Mouse (Mus musculus) hindbrain, embryonic 12.5 days (tissue): ENCODE results near the gene Tnfaip2. TPM values are rescaled to one million over a fixed set of nuclear protein-coding genes. Genes with fewer than 3 reads are reported as not detected.
A peak's percentile ranks its signal among the peaks of the same experiment; 100 is the strongest.

Experiments
- ATAC-seq: fragments of 200-750 bp; cut with Nextera tagmentation; 2 replicates; pipeline ENCODE4 v1.8.0; 2017; ENCODE audit warnings: moderate TSS enrichment; ENCODE audit not compliant: low FRiP score
- H3K27ac ChIP-seq: fragments of 300-500 bp; sonication (generic); 2 replicates; pipeline ENCODE4 v1.5.1; 2016; ENCODE audit warnings: mild to moderate bottlenecking
- H3K27me3 ChIP-seq: fragments of 300-500 bp; sonication (generic); 2 replicates; pipeline ENCODE4 v1.6.1; 2016; ENCODE audit warnings: mild to moderate bottlenecking
- H3K36me3 ChIP-seq: fragments of 300-500 bp; sonication (generic); 2 replicates; pipeline ENCODE4 v1.6.1; 2016; ENCODE audit warnings: mild to moderate bottlenecking
- H3K4me1 ChIP-seq: fragments of 300-500 bp; sonication (generic); 2 replicates; pipeline ENCODE4 v1.6.1; 2016
- H3K4me2 ChIP-seq: fragments of 300-500 bp; sonication (generic); replicated peaks from 2 replicates; pipeline ENCODE4 v1.6.1; 2016; ENCODE audit warnings: mild to moderate bottlenecking
- H3K4me3 ChIP-seq: fragments of 300-500 bp; sonication (generic); 2 replicates; pipeline ENCODE4 v1.5.1; 2016; ENCODE audit warnings: mild to moderate bottlenecking
- H3K9ac ChIP-seq: fragments of 300-500 bp; sonication (generic); 2 replicates; pipeline ENCODE4 v1.6.1; 2016; ENCODE audit warnings: mild to moderate bottlenecking, moderate library complexity
- H3K9me3 ChIP-seq: fragments of 300-500 bp; sonication (generic); replicated peaks from 2 replicates; pipeline ENCODE4 v1.6.1; 2016; ENCODE audit warnings: mild to moderate bottlenecking
- WGBS: fragments of 180-500 bp; shearing (Covaris S2); methylation state at CpG from one replicate; pipeline ENCODE4 v1.1.7; 2016; 5-methylcytosine and 5-hydroxymethylcytosine counted together
- polyA plus RNA-seq: library from polyadenylated mRNA; unstranded; fragments of >200 nt; fragmentation: Nextera tagmentation; extraction: Ambion mirVana; gene quantifications from 2 replicates; pipeline ENCODE4 v1.2.1, GENCODE M21; 2016

Gene Tnfaip2
- polyA plus RNA-seq, 1 experiment from 2014 or later: 4.1 TPM

DNA sequence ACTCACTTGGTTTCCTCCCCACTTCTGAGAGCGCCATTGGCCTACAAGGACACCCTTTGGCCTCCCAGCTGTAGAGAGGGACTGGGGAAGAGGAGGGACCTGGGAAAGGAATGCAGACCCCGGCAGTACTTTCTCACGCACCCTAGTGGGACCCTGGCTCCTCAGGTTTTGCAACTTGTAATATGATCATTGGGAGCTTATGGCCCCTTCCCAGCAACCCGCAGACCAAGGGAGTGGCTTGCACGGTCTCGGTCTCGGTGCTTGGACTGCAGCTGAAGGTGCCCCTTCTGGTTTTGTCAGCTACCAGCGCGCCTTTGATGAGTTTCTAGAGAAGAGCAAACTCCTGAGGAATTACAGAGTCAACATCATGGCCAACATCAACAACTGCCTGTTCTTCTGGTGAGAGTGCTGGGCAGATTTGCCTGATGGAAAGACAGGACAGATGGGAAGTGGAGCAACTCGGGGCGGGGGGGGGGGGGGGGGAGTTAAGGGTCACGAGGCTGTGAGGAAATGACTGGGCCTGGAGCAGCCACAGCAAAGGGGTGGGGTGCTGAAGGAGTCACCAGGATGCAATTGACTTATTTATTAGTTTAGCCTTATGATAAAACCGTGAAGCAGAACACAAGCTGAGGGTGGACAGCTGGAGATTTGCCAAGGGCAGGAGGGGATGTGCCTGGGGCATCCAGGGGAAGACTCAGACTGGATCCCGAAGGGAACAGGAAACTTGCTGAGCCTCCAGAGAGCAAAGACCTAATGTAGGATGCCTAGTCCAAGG lies 6.8 kb downstream of the Tnfaip2 start:
- WGBS: 19% methylated on average over 13 of the region's 14 CpGs
- Histone ChIP-seq H3K9ac (no peak overlapping the region), H3K4me3 (no peak overlapping the region), H3K4me1 (peaks cover 30% of the 10 kb centered on the region), H3K4me2 (no peak overlapping the region), H3K36me3 (no peaks in the 10 kb centered on the region), H3K9me3 (no peaks in the 10 kb centered on the region), H3K27ac (no peak overlapping the region), H3K27me3 (peaks cover 86% of the 10 kb centered on the region)
- no peak for ATAC-seq

DNA sequence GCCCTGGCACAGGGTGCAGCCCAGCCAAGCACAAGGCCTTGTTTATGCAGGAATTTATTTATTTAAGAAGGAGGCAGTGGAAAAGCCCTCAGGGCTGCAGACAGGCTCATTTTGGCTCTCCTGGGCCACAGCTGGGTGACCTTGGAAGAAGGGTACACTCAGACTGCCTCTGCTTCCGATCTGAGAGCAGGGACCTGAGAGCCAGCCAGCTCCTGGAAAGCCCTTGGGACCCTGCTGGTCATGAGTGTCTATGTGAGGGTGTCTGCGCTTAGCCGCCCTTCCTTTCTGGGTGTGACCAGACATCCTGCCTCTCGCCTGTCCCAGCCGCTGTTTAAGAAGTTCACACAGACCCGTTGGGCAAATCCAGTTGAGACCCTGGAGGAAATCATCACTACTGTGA lies 8.1 kb downstream of the Tnfaip2 start:
- ATAC-seq: no peak
- H3K27me3 ChIP-seq: peaks cover 78% of the 10 kb centered on the region
- no peak overlapping the region for H3K9ac ChIP-seq
- no peak overlapping the region for H3K27ac ChIP-seq
- no peak overlapping the region for H3K4me2 ChIP-seq
- H3K9me3 ChIP-seq: no peaks in the 10 kb centered on the region
- no peaks in the 10 kb centered on the region for H3K36me3 ChIP-seq
- peaks cover 30% of the 10 kb centered on the region for H3K4me1 ChIP-seq
- WGBS: 45% methylated on average over 6 of the region's 6 CpGs
- H3K4me3 ChIP-seq: no peak overlapping the region

GRCm38 (mm10) chr12:111451561-111451960 lies 9.3 kb downstream of the Tnfaip2 start:
- Histone ChIP-seq H3K9ac (no peak overlapping the region), H3K27me3 (peaks cover 75% of the 10 kb centered on the region), H3K4me1 (peaks cover 24% of the 10 kb centered on the region), H3K4me2 (no peak overlapping the region), H3K36me3 (no peaks in the 10 kb centered on the region), H3K9me3 (no peaks in the 10 kb centered on the region), H3K4me3 (no peak overlapping the region), H3K27ac (no peak overlapping the region)
- WGBS: 85% methylated on average over 7 of the region's 7 CpGs
- ATAC-seq: no peak

- H3K9me3 ChIP-seq: no peaks in the 10 kb centered on the region
- WGBS: 35% methylated on average over 4 of the region's 4 CpGs
- no peak overlapping the region for H3K4me2 ChIP-seq
- no peak overlapping the region for H3K9ac ChIP-seq
- no peak for ATAC-seq
- no peak overlapping the region for H3K4me3 ChIP-seq
- H3K27ac ChIP-seq: no peak overlapping the region
- H3K27me3 ChIP-seq: peaks cover 63% of the 10 kb centered on the region
- H3K4me1 ChIP-seq: peaks cover 10% of the 10 kb centered on the region
- H3K36me3 ChIP-seq: no peaks in the 10 kb centered on the region
Measured at GRCm38 (mm10) chr12:111454021-111454420, 11.8 kb downstream of the Tnfaip2 start.

DNA sequence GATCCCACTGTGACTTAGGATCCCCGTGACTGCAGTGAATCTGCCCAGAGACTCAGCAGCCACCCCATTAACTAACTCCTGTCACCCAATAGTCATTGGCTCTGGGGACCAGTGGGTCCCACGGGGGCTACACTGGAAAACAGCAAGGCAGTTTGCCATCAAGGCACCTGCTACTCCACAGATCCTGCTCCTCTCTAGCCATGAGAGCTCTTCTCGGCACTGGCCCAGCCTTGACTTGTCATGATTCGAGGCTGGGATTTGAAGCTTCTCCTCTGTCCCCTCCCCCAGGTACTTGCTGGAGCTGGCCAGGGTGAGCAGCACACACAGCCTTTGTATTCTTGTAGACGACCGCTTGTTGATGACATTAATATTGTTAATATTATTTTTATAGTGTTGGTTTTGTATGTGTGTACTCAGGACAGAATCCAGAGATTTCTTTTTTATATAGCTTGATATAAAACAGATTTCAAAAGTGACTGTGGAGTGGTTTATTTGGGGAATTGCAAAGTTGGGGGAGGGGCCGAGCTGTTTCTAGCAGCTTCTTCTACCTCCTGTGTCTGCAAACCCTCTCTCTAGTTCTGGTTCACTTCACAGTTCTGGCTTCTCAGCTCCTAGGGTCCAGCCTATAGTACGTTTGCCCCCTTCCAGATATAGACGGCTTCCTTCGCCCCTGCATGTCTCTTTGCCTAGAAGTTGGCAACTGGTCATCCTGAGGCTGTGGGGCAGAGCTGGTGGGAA lies 12.4 kb downstream of the Tnfaip2 start:
- H3K27me3 ChIP-seq: peaks cover 58% of the 10 kb centered on the region
- H3K4me2 ChIP-seq: no peak overlapping the region
- ATAC-seq: no peak
- no peaks in the 10 kb centered on the region for H3K9me3 ChIP-seq
- H3K36me3 ChIP-seq: no peaks in the 10 kb centered on the region
- no peak overlapping the region for H3K4me3 ChIP-seq
- peaks cover 3% of the 10 kb centered on the region; the same call in 1 of the 2 replicates for H3K4me1 ChIP-seq
- no peak overlapping the region for H3K27ac ChIP-seq
- WGBS: 73% methylated on average over 10 of the region's 10 CpGs
- no peak overlapping the region for H3K9ac ChIP-seq

- ATAC-seq: no peak
- WGBS: 70% methylated on average over 12 of the region's 12 CpGs
- H3K9me3 ChIP-seq: no peaks in the 10 kb centered on the region
- H3K4me3 ChIP-seq: no peak overlapping the region
- no peak overlapping the region for H3K9ac ChIP-seq
- no peak overlapping the region for H3K4me2 ChIP-seq
- H3K27me3 ChIP-seq: peaks cover 56% of the 10 kb centered on the region
- H3K27ac ChIP-seq: no peak overlapping the region
- 0 out of 2 replicates have a peak, but pooled peaks cover 3% of the 10 kb centered on the region for H3K4me1 ChIP-seq
- H3K36me3 ChIP-seq: no peaks in the 10 kb centered on the region
Measured at GRCm38 (mm10) chr12:111455311-111455846, 13.1 kb downstream of the Tnfaip2 start.

DNA sequence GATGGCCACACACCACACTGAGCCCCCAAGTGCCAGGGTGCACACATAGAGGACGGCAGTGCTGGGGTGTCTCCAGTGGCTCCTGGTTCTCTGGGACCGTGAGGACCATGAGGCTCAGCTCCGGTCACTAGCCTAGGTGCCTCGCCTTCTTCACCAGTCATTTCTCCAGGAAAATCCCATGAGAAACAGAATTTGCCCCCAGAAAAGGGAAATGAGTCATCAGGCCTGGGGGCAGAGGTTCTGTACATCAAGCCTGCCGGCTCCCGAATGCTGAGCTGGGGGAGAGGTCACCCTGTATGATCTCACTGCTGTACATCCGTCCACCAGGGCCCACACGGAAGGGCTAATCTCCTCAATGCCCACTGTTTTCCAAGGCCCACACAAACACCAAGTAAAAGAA lies 13.6 kb downstream of the Tnfaip2 start:
- ATAC-seq: no peak
- no peak overlapping the region for H3K27ac ChIP-seq
- H3K4me2 ChIP-seq: no peak overlapping the region
- 0 out of 2 replicates have a peak, but pooled peaks cover 3% of the 10 kb centered on the region for H3K4me1 ChIP-seq
- H3K9ac ChIP-seq: no peak overlapping the region
- no peaks in the 10 kb centered on the region for H3K36me3 ChIP-seq
- H3K27me3 ChIP-seq: peaks cover 51% of the 10 kb centered on the region
- H3K4me3 ChIP-seq: no peak overlapping the region
- WGBS: 61% methylated on average over 8 of the region's 8 CpGs
- no peaks in the 10 kb centered on the region for H3K9me3 ChIP-seq

GRCm38 (mm10) chr12:111457742-111458141 lies 15.5 kb downstream of the Tnfaip2 start:
- no peaks in the 10 kb centered on the region for H3K36me3 ChIP-seq
- H3K27me3 ChIP-seq: peaks cover 37% of the 10 kb centered on the region
- 82% methylated on average over 1 of the region's 1 CpGs for WGBS
- no peak overlapping the region for H3K4me3 ChIP-seq
- no peak overlapping the region for H3K9ac ChIP-seq
- 0 out of 2 replicates have a peak, but pooled peaks cover 3% of the 10 kb centered on the region for H3K4me1 ChIP-seq
- no peaks in the 10 kb centered on the region for H3K9me3 ChIP-seq
- no peak for ATAC-seq
- H3K27ac ChIP-seq: no peak overlapping the region
- no peak overlapping the region for H3K4me2 ChIP-seq

- 79% methylated on average over 7 of the region's 7 CpGs for WGBS
Measured at GRCm38 (mm10) chr12:111463570-111463969, 21.3 kb downstream of the Tnfaip2 start.

DNA sequence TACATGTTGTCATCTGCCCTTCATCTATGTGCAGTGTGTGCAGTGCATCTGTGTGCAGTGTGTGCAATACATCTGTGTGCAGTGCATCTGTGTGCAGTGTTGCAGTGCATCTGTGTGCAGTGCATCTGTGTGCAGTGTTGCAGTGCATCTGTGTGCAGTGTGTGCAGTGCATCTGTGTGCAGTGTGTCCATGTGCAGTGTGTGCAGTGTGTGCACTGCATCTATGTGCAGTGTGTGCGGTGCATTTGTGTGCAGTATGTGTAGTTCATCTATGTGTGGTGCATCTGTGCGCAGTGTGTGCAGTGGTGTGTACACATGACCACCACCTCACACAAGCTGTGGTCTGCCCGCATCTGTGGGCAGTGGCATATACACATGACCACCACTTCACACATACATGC lies 24.1 kb downstream of the Tnfaip2 start:
- Histone ChIP-seq H3K36me3 (no peaks in the 10 kb centered on the region), H3K27ac (no peak overlapping the region), H3K27me3 (peaks cover 11% of the 10 kb centered on the region), H3K9ac (no peak overlapping the region), H3K9me3 (no peaks in the 10 kb centered on the region), H3K4me3 (no peak overlapping the region), H3K4me2 (no peak overlapping the region), H3K4me1 (no peaks in the 10 kb centered on the region)
- 98% methylated on average over 3 of the region's 3 CpGs for WGBS
- no peak for ATAC-seq

More at GRCm38 (mm10) chr12:111463570-111463969, 21.3 kb downstream of the Tnfaip2 start:
- Histone ChIP-seq H3K9ac (no peak overlapping the region), H3K27ac (no peak overlapping the region), H3K36me3 (no peaks in the 10 kb centered on the region), H3K27me3 (peaks cover 15% of the 10 kb centered on the region), H3K9me3 (no peaks in the 10 kb centered on the region), H3K4me1 (no peaks in the 10 kb centered on the region), H3K4me3 (no peak overlapping the region), H3K4me2 (no peak overlapping the region)
- ATAC-seq: no peak

DNA sequence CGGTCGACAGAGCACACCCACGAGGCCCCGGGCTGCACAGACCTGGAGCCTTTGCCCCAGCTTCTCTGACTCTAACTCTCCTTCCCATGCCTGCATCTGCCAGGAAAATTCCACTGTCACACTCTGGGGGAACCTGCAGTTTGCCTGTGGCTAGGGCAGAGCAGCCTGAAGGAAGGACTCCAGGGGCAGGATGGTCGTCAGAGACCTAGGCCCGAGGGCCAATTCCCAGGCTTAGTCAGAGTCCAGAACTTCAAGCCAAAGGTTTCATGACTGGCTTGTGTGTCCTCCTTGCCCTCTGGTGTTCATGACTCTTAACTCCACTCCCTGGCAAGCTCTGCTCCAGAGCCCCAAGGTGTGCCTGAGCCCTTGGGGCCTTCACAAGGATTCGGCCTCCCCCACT lies 25.9 kb downstream of the Tnfaip2 start:
- Histone ChIP-seq H3K36me3 (no peaks in the 10 kb centered on the region), H3K4me3 (no peak overlapping the region), H3K9me3 (no peaks in the 10 kb centered on the region), H3K27me3 (peaks cover 11% of the 10 kb centered on the region), H3K4me1 (no peaks in the 10 kb centered on the region), H3K27ac (no peak overlapping the region), H3K4me2 (no peak overlapping the region), H3K9ac (no peak overlapping the region)
- WGBS: 61% methylated on average over 7 of the region's 7 CpGs
- no peak for ATAC-seq

DNA sequence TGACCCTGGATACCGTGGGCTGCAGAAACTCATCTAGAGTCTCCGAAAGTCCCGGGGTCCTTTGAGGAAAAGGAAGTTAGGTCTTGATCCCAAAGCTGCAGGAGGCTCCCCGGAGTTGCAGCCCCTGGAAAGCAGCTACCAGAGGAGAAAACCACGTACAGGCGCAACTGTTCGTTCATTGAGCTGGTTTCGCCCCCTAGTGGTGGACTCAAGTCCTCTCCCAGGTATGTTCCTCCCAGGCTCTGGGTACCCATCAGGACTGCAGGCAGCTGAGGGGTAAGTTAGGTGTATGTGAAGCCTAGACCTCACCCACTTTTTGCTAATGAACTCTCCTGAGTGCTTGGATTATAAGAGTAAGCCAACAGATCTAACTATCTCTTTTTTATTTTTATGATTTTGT lies 27.2 kb downstream of the Tnfaip2 start:
- no peak overlapping the region for H3K27ac ChIP-seq
- 0 out of 2 replicates have a peak, but pooled peaks have one; percentile 43 for ATAC-seq
- WGBS: 6% methylated on average over 8 of the region's 8 CpGs

More for the DNA sequence above, 27.2 kb downstream of the Tnfaip2 start:
- H3K9ac ChIP-seq: no peak overlapping the region
- no peaks in the 10 kb centered on the region for H3K36me3 ChIP-seq
- H3K4me2 ChIP-seq: no peak overlapping the region
- peaks cover 11% of the 10 kb centered on the region for H3K27me3 ChIP-seq
- H3K4me1 ChIP-seq: no peaks in the 10 kb centered on the region; the same call in 1 of the 2 replicates
- no peaks in the 10 kb centered on the region for H3K9me3 ChIP-seq
- no peak overlapping the region for H3K4me3 ChIP-seq
